Mouse (Mus musculus): ENCODE results near the gene Bclaf3. TPM values are rescaled to one million over a fixed set of nuclear protein-coding genes. Genes with fewer than 3 reads are reported as not detected.
"Not testable (repeated sequence)": the region's sequence is repeated elsewhere in the genome, so short reads cannot be mapped to it uniquely, and the experiment has no call there.

The Bclaf3 gene
- polyA plus RNA-seq (2015; fragmentation: Nextera tagmentation; extraction: Ambion mirVana) = 20.6 and 21.3 TPM in 2 replicates

DNA sequence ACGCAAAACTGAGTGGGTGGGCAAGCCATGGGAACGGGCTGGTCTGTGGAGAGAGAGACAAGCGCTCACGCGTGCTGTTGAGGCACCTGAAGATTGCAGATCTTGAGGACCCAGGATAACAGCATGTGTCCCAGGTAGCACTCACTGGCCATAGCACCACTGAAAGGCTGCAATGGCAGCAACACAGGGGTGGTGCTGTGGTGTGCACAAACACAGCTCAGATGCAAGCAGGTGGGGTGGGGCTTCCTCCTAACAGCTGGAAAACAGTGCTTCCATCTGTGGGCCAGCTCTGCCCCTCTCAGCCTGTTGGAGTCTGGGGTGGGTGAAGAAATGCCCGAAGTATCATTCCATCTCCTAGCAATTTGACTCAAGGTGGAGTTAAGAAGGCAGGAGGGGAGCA, at the start of gene Bclaf3:
Gene Bclaf3 (plus strand): TSS at position 301 of the 400 bp plus-strand sequence.
- WGBS = 88% methylated on average over 6 of the region's 6 CpGs
- Histone ChIP-seq H3K4me2 (replicated peaks; ENCODE audit: low read depth, low read length) (no peak within 1 kb of the TSS), H3K9me3 (ENCODE audit: low read length) (no peaks in the 10 kb centered on the region), H3K27me3 (ENCODE audit: insufficient read depth, low read length) (peaks cover 3% of the 10 kb centered on the region; the same call in 1 of the 2 replicates), H3K4me3 (ENCODE audit: low read length) (no peak within 1 kb of the TSS), H3K4me1 (ENCODE audit: insufficient read depth, low read length) (no peaks in the 10 kb centered on the region), H3K27ac (ENCODE audit: low read length) (no peak within 1 kb of the TSS), H3K9ac (replicated peaks; ENCODE audit: low read length) (no peak within 1 kb of the TSS), H3K36me3 (ENCODE audit: insufficient read depth, low read length) (no peaks in the 10 kb centered on the region)
- ATAC-seq (ENCODE audit: low FRiP score, low TSS enrichment) = no peak

DNA sequence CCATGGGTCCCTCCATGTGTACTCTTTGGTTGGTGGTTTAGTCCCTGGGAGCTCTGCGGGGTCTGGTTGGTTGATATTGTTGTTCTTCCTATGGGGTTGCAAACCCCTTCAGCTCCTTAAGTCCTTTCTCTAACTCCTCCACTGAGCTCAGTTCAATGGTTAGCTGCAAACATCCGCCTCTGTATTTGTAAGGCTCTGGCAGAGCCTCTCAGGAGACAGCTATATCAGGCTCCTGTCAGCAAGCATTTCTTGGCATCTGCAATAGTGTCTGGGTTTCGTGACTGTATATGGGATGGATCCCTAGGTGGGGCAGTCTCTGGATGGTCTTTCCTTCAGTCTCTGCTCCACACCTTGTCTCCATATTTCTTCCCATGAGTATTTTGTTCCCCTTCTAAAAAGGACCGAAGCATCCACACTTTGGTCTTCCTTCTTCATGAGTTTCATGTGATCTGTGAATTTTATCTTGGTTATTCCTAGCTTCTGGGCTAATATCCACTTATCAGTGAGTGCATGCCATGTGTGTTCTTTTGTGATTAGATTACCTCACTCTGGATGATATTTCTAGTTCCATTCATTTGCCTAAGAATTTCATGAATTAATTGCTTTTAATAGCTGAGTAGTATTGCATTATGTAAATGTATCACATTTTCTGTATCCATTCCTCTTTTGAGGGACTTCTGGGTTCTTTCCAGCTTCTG, 48.1 kb upstream of the Bclaf3 start:
- not testable (repeated sequence) for H3K4me3 ChIP-seq (ENCODE audit: low read length); H3K9ac ChIP-seq (replicated peaks; ENCODE audit: low read length); H3K4me2 ChIP-seq (replicated peaks; ENCODE audit: low read depth, low read length); H3K27me3 ChIP-seq (ENCODE audit: insufficient read depth, low read length); H3K4me1 ChIP-seq (ENCODE audit: insufficient read depth, low read length); H3K27ac ChIP-seq (ENCODE audit: low read length); ATAC-seq (ENCODE audit: low FRiP score, low TSS enrichment); H3K36me3 ChIP-seq (ENCODE audit: insufficient read depth, low read length); H3K9me3 ChIP-seq (ENCODE audit: low read length)
- WGBS = 79% methylated on average over 4 of the region's 4 CpGs

DNA sequence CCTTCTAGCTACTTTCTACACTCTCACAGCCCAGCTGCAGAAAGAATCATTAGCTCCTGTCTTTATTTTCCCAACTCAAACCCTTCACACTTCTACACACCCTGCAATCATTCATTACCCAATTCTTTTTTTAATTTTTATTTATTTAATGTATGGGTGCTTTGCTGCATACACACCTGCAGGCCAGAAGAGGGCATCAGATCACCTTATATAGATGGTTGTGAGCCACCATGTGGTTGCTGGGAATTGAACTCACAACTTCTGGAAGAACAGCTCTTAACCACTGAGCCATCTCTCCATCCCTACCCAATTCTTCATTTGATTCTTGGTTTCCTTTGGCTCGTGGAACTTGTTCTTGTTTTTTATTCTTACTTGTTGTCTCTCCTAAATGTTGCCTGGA, 42.2 kb upstream of the Bclaf3 start:
- no peaks in the 10 kb centered on the region for H3K9me3 ChIP-seq (ENCODE audit: low read length)
- H3K9ac ChIP-seq (replicated peaks; ENCODE audit: low read length) = no peak overlapping the region
- H3K4me2 ChIP-seq (replicated peaks; ENCODE audit: low read depth, low read length) = no peak overlapping the region
- ATAC-seq (ENCODE audit: low FRiP score, low TSS enrichment) = no peak
- no peaks in the 10 kb centered on the region for H3K4me1 ChIP-seq (ENCODE audit: insufficient read depth, low read length)
- no peak overlapping the region for H3K27ac ChIP-seq (ENCODE audit: low read length)
- 83% methylated on average over 1 of the region's 1 CpGs for WGBS
- H3K27me3 ChIP-seq (ENCODE audit: insufficient read depth, low read length) = peaks cover 9% of the 10 kb centered on the region; the same call in 1 of the 2 replicates
- H3K4me3 ChIP-seq (ENCODE audit: low read length) = no peak overlapping the region
- H3K36me3 ChIP-seq (ENCODE audit: insufficient read depth, low read length) = no peaks in the 10 kb centered on the region

DNA sequence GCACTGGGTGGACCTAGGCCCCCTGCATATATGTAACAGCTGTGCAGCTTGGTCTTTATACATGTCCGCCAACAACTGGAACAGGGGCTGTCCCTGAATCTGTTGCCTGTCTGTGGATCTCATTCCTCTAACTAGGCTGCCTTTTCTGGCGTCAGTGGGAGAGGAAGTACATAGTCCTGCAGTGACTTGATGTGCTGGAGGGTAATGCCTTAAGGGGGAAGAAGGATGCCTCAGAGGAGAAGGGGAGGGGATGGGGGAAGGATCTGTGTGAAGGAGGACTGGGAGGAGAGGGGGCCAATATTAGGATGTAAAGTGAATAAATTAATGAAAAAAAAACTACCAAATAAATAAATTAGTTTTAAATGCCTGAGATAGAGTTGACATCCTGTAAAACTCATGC, 23.3 kb upstream of the Bclaf3 start:
- no peak for ATAC-seq (ENCODE audit: low FRiP score, low TSS enrichment)
- H3K27me3 ChIP-seq (ENCODE audit: insufficient read depth, low read length) = no peaks in the 10 kb centered on the region; the same call in 1 of the 2 replicates
- no peak overlapping the region for H3K27ac ChIP-seq (ENCODE audit: low read length)
- H3K9me3 ChIP-seq (ENCODE audit: low read length) = no peaks in the 10 kb centered on the region
- no peak overlapping the region for H3K4me2 ChIP-seq (replicated peaks; ENCODE audit: low read depth, low read length)
- no peak overlapping the region for H3K4me3 ChIP-seq (ENCODE audit: low read length)
- 57% methylated on average over 2 of the region's 2 CpGs for WGBS
- H3K9ac ChIP-seq (replicated peaks; ENCODE audit: low read length) = no peak overlapping the region
- H3K4me1 ChIP-seq (ENCODE audit: insufficient read depth, low read length) = no peaks in the 10 kb centered on the region
- no peaks in the 10 kb centered on the region for H3K36me3 ChIP-seq (ENCODE audit: insufficient read depth, low read length)

DNA sequence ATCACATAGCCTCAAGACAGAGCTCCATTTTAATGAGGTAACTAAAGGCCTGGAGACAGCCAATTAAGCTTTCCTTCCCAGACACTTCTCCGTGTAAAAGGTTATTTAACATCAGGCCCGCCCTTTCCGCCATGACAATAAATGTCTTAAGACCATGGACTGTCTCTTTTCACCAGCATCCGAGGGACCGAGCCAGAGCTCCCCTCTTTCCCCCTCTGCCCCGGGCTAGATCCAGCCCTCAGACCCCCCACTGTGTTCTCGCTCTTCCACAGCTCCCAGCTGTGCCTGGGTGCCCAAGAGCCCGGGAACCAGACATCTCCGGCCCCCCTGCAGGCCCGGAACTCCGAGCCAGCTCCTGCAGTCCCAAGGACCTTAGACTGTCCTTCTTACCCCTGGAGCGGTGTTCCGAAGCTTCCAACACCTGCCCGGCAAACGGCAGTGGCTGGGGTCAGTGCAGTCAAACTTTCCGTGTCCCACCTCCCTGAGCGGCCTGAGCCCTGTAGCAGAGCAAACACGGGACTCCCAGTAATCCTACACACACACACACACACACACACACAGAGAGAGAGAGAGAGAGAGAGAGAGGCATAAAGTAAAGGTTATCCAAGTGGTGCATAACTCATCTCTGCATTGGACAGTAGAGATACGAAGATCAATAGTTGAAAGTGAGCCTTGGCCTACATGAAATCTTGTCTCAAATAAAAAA, 18.0 kb upstream of the Bclaf3 start:
- Histone ChIP-seq H3K27me3 (ENCODE audit: insufficient read depth, low read length) (no peaks in the 10 kb centered on the region), H3K9ac (replicated peaks; ENCODE audit: low read length) (no peak overlapping the region), H3K27ac (ENCODE audit: low read length) (no peak overlapping the region), H3K9me3 (ENCODE audit: low read length) (no peaks in the 10 kb centered on the region), H3K4me2 (replicated peaks; ENCODE audit: low read depth, low read length) (no peak overlapping the region), H3K4me1 (ENCODE audit: insufficient read depth, low read length) (no peaks in the 10 kb centered on the region), H3K36me3 (ENCODE audit: insufficient read depth, low read length) (no peaks in the 10 kb centered on the region), H3K4me3 (ENCODE audit: low read length) (no peak overlapping the region)
- ATAC-seq (ENCODE audit: low FRiP score, low TSS enrichment) = no peak
- 67% methylated on average over 19 of the region's 19 CpGs for WGBS

DNA sequence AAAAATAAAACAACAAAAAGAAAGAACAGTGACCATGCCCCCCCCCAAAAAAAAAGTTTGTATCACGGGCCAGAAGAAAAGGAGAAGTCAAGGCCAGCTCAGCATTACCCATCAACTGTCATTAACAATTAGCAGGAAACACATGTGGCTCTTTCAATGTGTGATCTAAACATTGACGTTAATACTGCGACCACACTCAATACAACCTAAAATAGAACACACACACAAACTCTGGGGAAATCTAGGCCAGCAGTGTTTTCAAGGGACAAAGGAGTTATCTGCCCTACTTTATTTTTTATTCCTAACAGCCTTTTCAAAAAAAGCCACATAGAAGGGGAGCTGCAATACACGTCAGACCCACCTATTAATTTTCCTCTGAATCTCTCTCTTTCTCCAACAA, 17.4 kb upstream of the Bclaf3 start:
- Histone ChIP-seq H3K9me3 (ENCODE audit: low read length) (no peaks in the 10 kb centered on the region), H3K4me2 (replicated peaks; ENCODE audit: low read depth, low read length) (no peak overlapping the region), H3K27ac (ENCODE audit: low read length) (no peak overlapping the region), H3K27me3 (ENCODE audit: insufficient read depth, low read length) (no peaks in the 10 kb centered on the region), H3K36me3 (ENCODE audit: insufficient read depth, low read length) (no peaks in the 10 kb centered on the region), H3K4me1 (ENCODE audit: insufficient read depth, low read length) (no peaks in the 10 kb centered on the region), H3K9ac (replicated peaks; ENCODE audit: low read length) (no peak overlapping the region), H3K4me3 (ENCODE audit: low read length) (no peak overlapping the region)
- 81% methylated on average over 4 of the region's 4 CpGs for WGBS
- ATAC-seq (ENCODE audit: low FRiP score, low TSS enrichment) = no peak

DNA sequence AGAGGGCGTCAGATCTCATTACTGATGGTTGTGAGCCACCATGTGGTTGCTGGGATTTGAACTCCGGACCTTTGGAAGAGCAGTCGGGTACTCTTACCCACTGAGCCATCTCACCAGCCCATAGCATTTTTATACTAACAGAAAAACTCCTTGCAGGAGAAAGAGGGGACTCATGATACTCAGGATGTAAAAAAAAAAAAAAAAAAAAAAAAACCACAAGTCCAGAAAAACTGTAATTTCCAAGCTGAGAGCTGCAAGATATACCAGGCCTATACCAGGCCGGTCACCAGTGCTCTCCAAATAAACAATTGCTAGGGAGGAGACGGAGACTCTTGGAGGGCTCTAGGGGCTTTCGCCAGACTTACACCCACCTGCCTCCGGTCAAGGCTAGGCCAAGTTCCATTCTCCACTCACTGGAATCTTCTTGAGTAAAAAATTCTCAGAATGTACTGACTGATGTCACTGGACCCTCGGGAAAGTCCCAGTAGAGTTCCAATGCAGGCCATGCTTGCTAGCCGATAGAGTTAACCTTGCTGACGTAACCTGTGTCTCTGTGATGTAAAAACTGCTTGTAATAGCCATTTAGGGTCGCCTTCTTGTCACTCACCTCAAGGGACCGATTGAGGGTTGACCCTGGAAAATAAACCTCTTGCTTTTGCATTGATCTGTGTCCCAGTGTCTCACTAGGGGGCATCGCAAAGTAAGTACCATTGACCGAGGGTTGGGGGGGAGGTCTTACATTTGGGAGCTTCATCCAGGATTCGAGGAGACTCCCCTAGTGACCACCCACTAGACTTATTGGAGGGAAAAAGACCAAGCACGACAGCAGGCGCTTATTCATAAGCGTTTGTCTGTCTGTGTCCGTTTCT, 16.4 kb upstream of the Bclaf3 start:
- H3K27ac ChIP-seq (ENCODE audit: low read length) = no peak overlapping the region
- no peak for ATAC-seq (ENCODE audit: low FRiP score, low TSS enrichment)
- 80% methylated on average over 19 of the region's 19 CpGs for WGBS

DNA sequence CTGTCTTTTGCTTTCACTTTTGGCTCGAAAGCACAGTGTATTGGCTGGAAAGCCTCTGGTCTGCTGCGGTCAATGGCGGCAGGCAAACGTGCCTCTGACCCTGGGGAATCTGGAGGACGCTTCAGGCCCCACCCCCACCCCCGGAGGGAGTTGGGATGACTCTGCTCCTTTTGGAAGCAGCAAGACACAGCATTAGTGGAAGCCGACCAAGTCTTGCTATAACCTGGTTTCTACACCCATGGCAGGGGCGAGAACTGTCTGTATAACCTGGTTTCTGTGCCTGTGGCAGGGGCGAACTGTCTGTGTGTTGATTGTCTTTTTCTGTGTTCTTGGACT, 15.8 kb upstream of the Bclaf3 start:
- Histone ChIP-seq H3K4me1 (ENCODE audit: insufficient read depth, low read length) (no peaks in the 10 kb centered on the region), H3K27me3 (ENCODE audit: insufficient read depth, low read length) (no peaks in the 10 kb centered on the region), H3K27ac (ENCODE audit: low read length) (no peak overlapping the region), H3K36me3 (ENCODE audit: insufficient read depth, low read length) (no peaks in the 10 kb centered on the region), H3K9me3 (ENCODE audit: low read length) (no peaks in the 10 kb centered on the region), H3K9ac (replicated peaks; ENCODE audit: low read length) (no peak overlapping the region), H3K4me2 (replicated peaks; ENCODE audit: low read depth, low read length) (no peak overlapping the region), H3K4me3 (ENCODE audit: low read length) (no peak overlapping the region)
- whole genome bisulfite sequencing = 82% methylated on average over 9 of the region's 9 CpGs
- ATAC-seq (ENCODE audit: low FRiP score, low TSS enrichment) = no peak

More for the DNA sequence above, 16.4 kb upstream of the Bclaf3 start:
- H3K27me3 ChIP-seq (ENCODE audit: insufficient read depth, low read length) = no peaks in the 10 kb centered on the region
- no peaks in the 10 kb centered on the region for H3K9me3 ChIP-seq (ENCODE audit: low read length)
- no peak overlapping the region for H3K4me3 ChIP-seq (ENCODE audit: low read length)
- H3K4me1 ChIP-seq (ENCODE audit: insufficient read depth, low read length) = no peaks in the 10 kb centered on the region
- no peaks in the 10 kb centered on the region for H3K36me3 ChIP-seq (ENCODE audit: insufficient read depth, low read length)
- H3K9ac ChIP-seq (replicated peaks; ENCODE audit: low read length) = no peak overlapping the region
- no peak overlapping the region for H3K4me2 ChIP-seq (replicated peaks; ENCODE audit: low read depth, low read length)

DNA sequence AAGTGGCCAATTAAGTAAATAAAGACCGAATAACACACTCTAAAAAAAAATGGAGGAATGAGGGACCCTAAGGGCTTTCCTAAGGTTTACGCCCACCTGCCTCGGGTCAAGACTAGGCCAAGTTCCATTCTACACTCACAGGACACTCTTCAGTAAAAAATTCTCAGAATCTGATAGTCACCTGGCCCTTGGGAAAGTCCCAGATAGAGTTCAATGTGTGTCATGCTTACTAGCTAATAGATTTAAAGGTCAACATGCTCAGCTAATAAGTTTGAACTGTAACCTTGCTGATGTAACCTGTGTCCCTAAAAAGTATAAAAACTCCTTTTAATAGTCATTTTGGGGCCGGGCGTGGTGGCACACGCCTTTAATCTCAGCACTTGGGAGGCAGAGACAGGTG, 10.9 kb upstream of the Bclaf3 start:
- no peak overlapping the region for H3K4me2 ChIP-seq (replicated peaks; ENCODE audit: low read depth, low read length)
- H3K27me3 ChIP-seq (ENCODE audit: insufficient read depth, low read length) = no peaks in the 10 kb centered on the region; the same call in 1 of the 2 replicates
- WGBS = 84% methylated on average over 6 of the region's 6 CpGs
- no peaks in the 10 kb centered on the region for H3K9me3 ChIP-seq (ENCODE audit: low read length)
- no peak overlapping the region for H3K4me3 ChIP-seq (ENCODE audit: low read length)
- ATAC-seq (ENCODE audit: low FRiP score, low TSS enrichment) = no peak
- H3K4me1 ChIP-seq (ENCODE audit: insufficient read depth, low read length) = no peaks in the 10 kb centered on the region
- H3K27ac ChIP-seq (ENCODE audit: low read length) = no peak overlapping the region
- no peak overlapping the region for H3K9ac ChIP-seq (replicated peaks; ENCODE audit: low read length)
- H3K36me3 ChIP-seq (ENCODE audit: insufficient read depth, low read length) = no peaks in the 10 kb centered on the region

All from kidney, embryonic 16.5 days (tissue).